Mouse (Mus musculus) cerebellum, adult 2 months (tissue): ENCODE data around the gene Iqsec1.

Source experiments
- CTCF ChIP-seq: fragments of 200-500 bp; IDR thresholded peaks from 2 replicates; pipeline ENCODE4 v1.5.1; 2011; ENCODE audit warnings: low read depth, mild to moderate bottlenecking, control low read depth, low read length, moderate library complexity, borderline replicate concordance; ENCODE audit not compliant: insufficient read depth
- POLR2A ChIP-seq: fragments of 200-500 bp; IDR thresholded peaks from 2 replicates; pipeline ENCODE4 v1.6.1; 2011; ENCODE audit warnings: low read length, control low read depth, borderline replicate concordance; ENCODE audit not compliant: insufficient read depth

DNA sequence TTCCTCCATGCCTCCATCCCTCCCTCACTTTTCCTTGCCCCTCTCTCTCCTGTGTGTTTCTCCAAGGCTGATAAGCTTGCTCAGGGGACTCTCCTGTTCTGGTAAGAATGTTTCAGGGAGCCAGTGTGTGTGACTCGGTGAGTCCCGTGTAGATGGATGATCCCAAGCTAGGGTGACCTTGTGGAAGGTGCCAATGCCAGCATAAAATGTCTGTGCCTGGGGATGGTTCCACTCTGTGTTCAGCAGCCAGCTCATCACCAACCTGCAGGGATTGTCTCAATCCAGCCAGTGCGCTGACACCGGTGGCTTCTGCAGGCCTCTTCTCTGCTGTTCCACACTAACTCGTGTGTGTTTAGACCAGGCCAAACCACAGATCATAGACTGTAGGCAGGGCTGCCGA is 372.0 kb downstream of the Iqsec1 start:
- TF ChIP-seq CTCF (no peak), POLR2A (no peak)
